Mouse (Mus musculus): Measurements from ENCODE around the gene Wrnip1. TPM values are rescaled to one million over a fixed set of nuclear protein-coding genes. Genes with fewer than 3 reads are reported as not detected.
"Not testable (repeated sequence)": the region's sequence is repeated elsewhere in the genome, so short reads cannot be mapped to it uniquely, and the experiment has no call there.

The Wrnip1 gene
- total RNA-seq, 1 experiment from 2014 or later: 35.2 TPM

- DNase-seq: peak; percentile 49
Measured at GRCm38 (mm10) chr13:32851967-32852366, 50.1 kb downstream of the Wrnip1 start.

GRCm38 (mm10) chr13:32852539-32852938 is 50.7 kb downstream of the Wrnip1 start:
- no peak for DNase-seq

GRCm38 (mm10) chr13:32853073-32853472 is 51.2 kb downstream of the Wrnip1 start:
- no peak for DNase-seq

GRCm38 (mm10) chr13:32860821-32861220 is 59.0 kb downstream of the Wrnip1 start:
- DNase-seq: peak; percentile 16

- no peak for DNase-seq
Measured at GRCm38 (mm10) chr13:32863456-32863855, 61.6 kb downstream of the Wrnip1 start.

- DNase-seq: not testable (repeated sequence)
Measured at GRCm38 (mm10) chr13:32864529-32864928, 62.7 kb downstream of the Wrnip1 start.

GRCm38 (mm10) chr13:32865591-32865990 is 63.8 kb downstream of the Wrnip1 start:
- DNase-seq: no peak

- DNase-seq: peak; percentile 82
Measured at GRCm38 (mm10) chr13:32866484-32866883, 64.6 kb downstream of the Wrnip1 start.

GRCm38 (mm10) chr13:32867030-32867429 is 65.2 kb downstream of the Wrnip1 start:
- no peak for DNase-seq

GRCm38 (mm10) chr13:32868233-32868632 is 66.4 kb downstream of the Wrnip1 start:
- DNase-seq: not testable (repeated sequence)

- DNase-seq: no peak
Measured at GRCm38 (mm10) chr13:32868843-32869242, 67.0 kb downstream of the Wrnip1 start.

Other genes with a start within 250 kb of the Wrnip1 start
- gene Mylk4, start 18.1 kb upstream of the Wrnip1 start, total RNA-seq (2021): 0.07 and 2.4 TPM in 2 replicates
- gene D930007J09Rik, start 811 bp downstream of the Wrnip1 start, total RNA-seq (2021): not detected in 2 replicates
- gene Serpinb1a, start 49.1 kb downstream of the Wrnip1 start, total RNA-seq (2021): 65.7 and 67.1 TPM in 2 replicates
- gene Serpinb1c, start 96.2 kb downstream of the Wrnip1 start, total RNA-seq (2021): not detected in 2 replicates
- 26.4 and 27.6 TPM in 2 replicates for gene Serpinb6b, start 163.2 kb downstream of the Wrnip1 start, total RNA-seq (2021)
- gene Serpinb9, start 201.2 kb downstream of the Wrnip1 start, total RNA-seq (2021): 14.4 and 16.1 TPM in 2 replicates
- gene Serpinb9b, start 225.4 kb downstream of the Wrnip1 start, total RNA-seq (2021): 0.22 TPM in 1 of 2 replicates, not detected in the other